Mouse (Mus musculus) heart, embryonic 11.5 days (tissue): ENCODE results near the gene Mrrf. TPM values are rescaled to one million over a fixed set of nuclear protein-coding genes. Genes with fewer than 3 reads are reported as not detected.

Source experiments
- ATAC-seq: fragments of 200-750 bp; cut with Nextera tagmentation; replicated peaks from 2 replicates; pipeline ENCODE4 v1.8.0; 2017; ENCODE audit warnings: moderate library complexity; ENCODE audit not compliant: insufficient number of reproducible peaks, low FRiP score, low TSS enrichment
- H3K27ac ChIP-seq: fragments of 300-500 bp; sonication (generic); 2 replicates; pipeline ENCODE4 v1.5.1; 2014; ENCODE audit warnings: mild to moderate bottlenecking, low read depth, low read length
- H3K27me3 ChIP-seq: fragments of 300-500 bp; sonication (generic); 2 replicates; pipeline ENCODE4 v1.6.1; 2014; ENCODE audit warnings: mild to moderate bottlenecking, low read length, mixed read lengths; ENCODE audit not compliant: control insufficient read depth, insufficient read depth
- H3K36me3 ChIP-seq: fragments of 300-500 bp; sonication (generic); 2 replicates; pipeline ENCODE4 v1.6.1; 2014; ENCODE audit warnings: mild to moderate bottlenecking, low read length, moderate library complexity, mixed read lengths; ENCODE audit not compliant: control insufficient read depth, insufficient read depth
- H3K4me1 ChIP-seq: fragments of 300-500 bp; sonication (generic); 2 replicates; pipeline ENCODE4 v1.6.1; 2014; ENCODE audit warnings: low read length; ENCODE audit not compliant: control insufficient read depth, insufficient read depth
- H3K4me2 ChIP-seq: fragments of 300-500 bp; sonication (generic); 2 replicates; pipeline ENCODE4 v1.6.1; 2014; ENCODE audit warnings: mild to moderate bottlenecking, moderate library complexity
- H3K4me3 ChIP-seq: fragments of 300-500 bp; sonication (generic); 2 replicates; pipeline ENCODE4 v1.5.1; 2014; ENCODE audit warnings: low read depth, low read length
- H3K9ac ChIP-seq: fragments of 300-500 bp; sonication (generic); 2 replicates; pipeline ENCODE4 v1.6.1; 2014; ENCODE audit warnings: mild to moderate bottlenecking, low read depth, low read length, moderate library complexity
- H3K9me3 ChIP-seq: fragments of 300-500 bp; sonication (generic); replicated peaks from 2 replicates; pipeline ENCODE4 v1.6.1; 2016; ENCODE audit warnings: low read length; ENCODE audit not compliant: control insufficient read depth
- WGBS: fragments of 180-500 bp; shearing (Covaris S2); extraction: QIAGEN DNeasy Blood & Tissue Kit; methylation state at CpG from one replicate; pipeline ENCODE4 v1.1.7; 2014; ENCODE audit not compliant: insufficient replicate concordance; 5-methylcytosine and 5-hydroxymethylcytosine counted together
- polyA plus RNA-seq: library from polyadenylated mRNA; unstranded; fragments of >200 nt; fragmentation: Nextera tagmentation; extraction: Ambion mirVana; gene quantifications from 2 replicates; pipeline ENCODE4 v1.2.1, GENCODE M21; 2014

The Mrrf gene
- polyA plus RNA-seq, 1 experiment from 2014 or later, result 37.2 TPM

GRCm38 (mm10) chr2:36099739-36100138 is 36.5 kb upstream of the Mrrf start:
- H3K27ac ChIP-seq, result no peak overlapping the region
- ATAC-seq, result no peak
- 9% methylated on average over 6 of the region's 6 CpGs for WGBS
- no peak overlapping the region for H3K4me3 ChIP-seq
- no peaks in the 10 kb centered on the region for H3K9me3 ChIP-seq
- H3K27me3 ChIP-seq, result peaks cover 97% of the 10 kb centered on the region
- no peak overlapping the region for H3K4me2 ChIP-seq
- no peaks in the 10 kb centered on the region for H3K36me3 ChIP-seq
- no peak overlapping the region for H3K9ac ChIP-seq
- peaks cover 12% of the 10 kb centered on the region for H3K4me1 ChIP-seq

- Histone ChIP-seq H3K9me3 (no peaks in the 10 kb centered on the region), H3K9ac (no peak overlapping the region), H3K27me3 (peaks cover 97% of the 10 kb centered on the region), H3K4me3 (peak overlapping the region; percentile 50), H3K4me1 (peaks cover 20% of the 10 kb centered on the region), H3K27ac (no peak overlapping the region), H3K36me3 (no peaks in the 10 kb centered on the region), H3K4me2 (peak overlapping the region; percentile 72)
- WGBS, result 4% methylated on average over 28 of the region's 28 CpGs
- no peak for ATAC-seq
These were observed 34.2 kb upstream of the Mrrf start for GRCm38 (mm10) chr2:36101866-36102558.

GRCm38 (mm10) chr2:36102559-36102946 is 33.6 kb upstream of the Mrrf start:
- no peak overlapping the region for H3K9ac ChIP-seq
- H3K4me3 ChIP-seq, result peak overlapping the region; percentile 50
- peaks cover 20% of the 10 kb centered on the region for H3K4me1 ChIP-seq
- peak overlapping the region; percentile 72 for H3K4me2 ChIP-seq
- no peaks in the 10 kb centered on the region for H3K36me3 ChIP-seq
- 1% methylated on average over 21 of the region's 21 CpGs for WGBS
- peaks cover 97% of the 10 kb centered on the region for H3K27me3 ChIP-seq
- H3K27ac ChIP-seq, result no peak overlapping the region
- H3K9me3 ChIP-seq, result no peaks in the 10 kb centered on the region
- no peak for ATAC-seq

- Histone ChIP-seq H3K36me3 (no peaks in the 10 kb centered on the region), H3K4me3 (peak overlapping the region; percentile 50), H3K9me3 (no peaks in the 10 kb centered on the region), H3K9ac (no peak overlapping the region), H3K27ac (no peak overlapping the region), H3K27me3 (peaks cover 97% of the 10 kb centered on the region), H3K4me1 (peaks cover 20% of the 10 kb centered on the region), H3K4me2 (peak overlapping the region; percentile 72)
- 1% methylated on average over 21 of the region's 21 CpGs for WGBS
- ATAC-seq, result no peak
These were observed 33.1 kb upstream of the Mrrf start for GRCm38 (mm10) chr2:36103069-36103554.

GRCm38 (mm10) chr2:36103555-36104367 is 32.4 kb upstream of the Mrrf start:
- H3K9me3 ChIP-seq, result no peaks in the 10 kb centered on the region
- H3K27ac ChIP-seq, result no peak overlapping the region
- H3K36me3 ChIP-seq, result no peaks in the 10 kb centered on the region
- no peak for ATAC-seq
- peaks cover 20% of the 10 kb centered on the region for H3K4me1 ChIP-seq
- peak overlapping the region; percentile 50 for H3K4me3 ChIP-seq
- peak overlapping the region; percentile 72 for H3K4me2 ChIP-seq
- under 1% methylated on average over 38 of the region's 38 CpGs for WGBS
- no peak overlapping the region for H3K9ac ChIP-seq
- H3K27me3 ChIP-seq, result peaks cover 96% of the 10 kb centered on the region

GRCm38 (mm10) chr2:36104436-36104955 is 31.7 kb upstream of the Mrrf start:
- peak overlapping the region; percentile 50 for H3K4me3 ChIP-seq
- H3K27ac ChIP-seq, result no peak overlapping the region
- WGBS, result under 1% methylated on average over 32 of the region's 32 CpGs
- no peak overlapping the region for H3K9ac ChIP-seq
- no peaks in the 10 kb centered on the region for H3K36me3 ChIP-seq
- H3K4me1 ChIP-seq, result peaks cover 20% of the 10 kb centered on the region
- H3K4me2 ChIP-seq, result peak overlapping the region; percentile 72
- ATAC-seq, result no peak
- peaks cover 94% of the 10 kb centered on the region for H3K27me3 ChIP-seq
- H3K9me3 ChIP-seq, result no peaks in the 10 kb centered on the region

GRCm38 (mm10) chr2:36104956-36105741 is 31.0 kb upstream of the Mrrf start, which contains the start of gene Lhx6:
TSS of gene Lhx6 (minus strand) at chr2:36105408.
- peak within 1 kb of the TSS; percentile 72 for H3K4me2 ChIP-seq
- H3K36me3 ChIP-seq, result no peaks in the 10 kb centered on the region
- H3K27ac ChIP-seq, result no peak within 1 kb of the TSS
- 0 out of 2 replicates have a peak within 1 kb of the TSS, but pooled peaks have one; percentile 2 for H3K9ac ChIP-seq
- peak within 1 kb of the TSS; percentile 50 for H3K4me3 ChIP-seq
- ATAC-seq, result no peak
- no peaks in the 10 kb centered on the region for H3K9me3 ChIP-seq
- peaks cover 91% of the 10 kb centered on the region for H3K27me3 ChIP-seq
- WGBS, result 2% methylated on average over 57 of the region's 58 CpGs
- peaks cover 20% of the 10 kb centered on the region for H3K4me1 ChIP-seq

- H3K4me1 ChIP-seq, result peaks cover 10% of the 10 kb centered on the region
- WGBS, result 9% methylated on average over 7 of the region's 7 CpGs
- no peak overlapping the region for H3K9ac ChIP-seq
- H3K27me3 ChIP-seq, result peaks cover 69% of the 10 kb centered on the region
- H3K27ac ChIP-seq, result no peak overlapping the region
- no peak overlapping the region for H3K4me3 ChIP-seq
- no peak overlapping the region for H3K4me2 ChIP-seq
- no peaks in the 10 kb centered on the region for H3K36me3 ChIP-seq
- no peak for ATAC-seq
- H3K9me3 ChIP-seq, result no peaks in the 10 kb centered on the region
These were observed 27.6 kb upstream of the Mrrf start for GRCm38 (mm10) chr2:36108615-36109014.
